Mouse (Mus musculus): ENCODE measurements around the gene Tfcp2l1. TPM values are rescaled to one million over a fixed set of nuclear protein-coding genes. Genes with fewer than 3 reads are reported as not detected.

Gene Tfcp2l1
- total and polyA plus RNA-seq, 3 experiments: 0.03 to 0.08 (median 0.04) TPM

DNA sequence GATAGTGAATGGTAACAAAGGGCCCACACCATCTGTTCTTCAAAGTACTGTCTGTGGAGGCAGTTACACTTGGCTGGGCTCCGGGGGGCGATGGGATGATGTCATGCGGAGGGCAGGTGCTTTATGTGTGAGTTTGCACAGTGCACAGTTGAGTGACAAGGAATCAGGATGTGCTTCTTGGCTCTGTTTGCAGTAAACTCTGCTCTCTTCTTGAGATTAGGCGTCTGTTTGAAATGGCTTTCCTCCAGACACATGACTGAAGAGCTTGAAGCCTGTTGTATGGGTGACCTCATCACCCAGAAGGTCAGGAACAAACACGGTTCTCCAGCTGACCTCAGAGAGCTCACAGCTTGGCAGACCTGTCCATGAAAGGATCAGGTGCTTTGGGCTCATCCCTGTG is 38.0 kb upstream of the Tfcp2l1 start:
- DNase-seq (ENCODE audit: extremely low read depth): no peak
- Histone ChIP-seq H3K9ac (ENCODE audit: insufficient read depth, low read depth) (no peak overlapping the region), H3K27ac (ENCODE audit: insufficient read depth, low read depth) (no peak overlapping the region), H3K36me3 (replicated peaks in 1 of 2; ENCODE audit: control insufficient read depth in 1 of 2, insufficient read depth in 1 of 2, low read length in 1 of 2) (peaks cover 46 to 54% of the 10 kb centered on the region in 2 experiments), H3K79me2 (replicated peaks; ENCODE audit: control insufficient read depth, extremely low read depth, insufficient read depth, poor library complexity, severe bottlenecking) (no peaks in the 10 kb centered on the region), H3K4me3 (replicated peaks in 1 of 3; ENCODE audit: low read depth in 2 of 3, low read length in 2 of 3, poor library complexity in 1 of 3) (no peak overlapping the region), H3K9me3 (replicated peaks; ENCODE audit: low read length) (no peaks in the 10 kb centered on the region), H3K4me1 (ENCODE audit: control insufficient read depth in 1 of 2, insufficient read depth in 2 of 2) (0 out of 4 replicates have a peak, but pooled peaks cover 0 to 3% of the 10 kb centered on the region in 2 experiments), H3K27me3 (replicated peaks) (no peaks in the 10 kb centered on the region), H3K4me2 (ENCODE audit: insufficient read depth, low read depth, poor library complexity, severe bottlenecking) (no peak overlapping the region)
- TF ChIP-seq MAZ (IDR thresholded peaks at IDR 0.05; ENCODE audit: low read depth, low read length) (no peak), POLR2AphosphoS2 (IDR thresholded peaks at IDR 0.05; ENCODE audit: low read depth, low read length) (no peak), RCOR1 (conservative IDR thresholded peaks at IDR 0.05; ENCODE audit: low read depth, low read length) (no peak), JUN (IDR thresholded peaks at IDR 0.05; ENCODE audit: insufficient read depth, low read depth, low read length) (no peak), MXI1 (IDR thresholded peaks at IDR 0.05; ENCODE audit: low read depth, low read length) (no peak), ZMIZ1 (IDR thresholded peaks at IDR 0.05; ENCODE audit: low read depth, low read length) (no peak), GABPA (IDR thresholded peaks at IDR 0.05; ENCODE audit: insufficient replicate concordance, low read depth, low read length) (no peak), CTCF (conservative IDR thresholded peaks at IDR 0.05 in 1 of 2, IDR thresholded peaks at IDR 0.05 in 1 of 2; ENCODE audit: low read depth in 2 of 2, low read length in 2 of 2) (no peak), CHD2 (IDR thresholded peaks at IDR 0.05; ENCODE audit: low read length) (no peak), MAX (IDR thresholded peaks at IDR 0.05; ENCODE audit: low read length) (no peak), NRF1 (IDR thresholded peaks at IDR 0.05; ENCODE audit: low read depth, low read length) (no peak), TBP (conservative IDR thresholded peaks at IDR 0.05; ENCODE audit: low read depth, low read length) (no peak)
- dilution Hi-C loops (cut with MboI; ENCODE audit: extremely low pct_ligation_motif_present, extremely low pct_unique_long_range_greater_than_20kb, low sequenced_read_pairs) (no loop called here), in situ Hi-C loops (cut with MboI; ENCODE audit: low pct_ligation_motif_present, low pct_unique_long_range_greater_than_20kb, low sequenced_read_pairs) (no loop called here)

DNA sequence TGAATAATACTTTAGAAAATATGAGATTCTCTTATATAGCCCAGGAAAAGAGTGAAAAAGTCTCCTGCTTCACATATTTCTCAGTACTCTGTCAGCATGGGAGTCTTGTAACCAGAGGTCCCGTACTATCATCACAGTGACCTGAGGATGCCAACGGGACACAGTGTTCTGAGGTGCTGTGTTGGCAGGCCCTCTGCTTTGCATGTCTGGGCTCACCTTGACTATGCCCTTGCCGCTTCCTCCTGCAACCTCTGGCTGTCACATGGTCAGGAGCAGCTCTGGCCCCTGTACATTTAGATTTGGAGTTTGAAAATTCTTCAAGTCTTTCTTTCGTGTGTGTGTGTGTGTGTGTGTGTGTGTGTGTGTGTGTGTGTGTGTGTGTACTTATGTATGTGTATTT is 34.8 kb upstream of the Tfcp2l1 start:
- Histone ChIP-seq H3K27me3 (replicated peaks) (no peaks in the 10 kb centered on the region), H3K4me1 (ENCODE audit: control insufficient read depth in 1 of 2, insufficient read depth in 2 of 2) (0 out of 4 replicates have a peak, but pooled peaks cover 0 to 3% of the 10 kb centered on the region in 2 experiments), H3K79me2 (replicated peaks; ENCODE audit: control insufficient read depth, extremely low read depth, insufficient read depth, poor library complexity, severe bottlenecking) (no peaks in the 10 kb centered on the region), H3K4me3 (replicated peaks in 1 of 3; ENCODE audit: low read depth in 2 of 3, low read length in 2 of 3, poor library complexity in 1 of 3) (no peak overlapping the region), H3K36me3 (replicated peaks in 1 of 2; ENCODE audit: control insufficient read depth in 1 of 2, insufficient read depth in 1 of 2, low read length in 1 of 2) (peaks cover 58 to 85% of the 10 kb centered on the region in 2 experiments), H3K9me3 (replicated peaks; ENCODE audit: low read length) (no peaks in the 10 kb centered on the region), H3K9ac (ENCODE audit: insufficient read depth, low read depth) (no peak overlapping the region), H3K4me2 (ENCODE audit: insufficient read depth, low read depth, poor library complexity, severe bottlenecking) (no peak overlapping the region), H3K27ac (ENCODE audit: insufficient read depth, low read depth) (no peak overlapping the region)
- dilution Hi-C loops (cut with MboI; ENCODE audit: extremely low pct_ligation_motif_present, extremely low pct_unique_long_range_greater_than_20kb, low sequenced_read_pairs) (no loop called here), in situ Hi-C loops (cut with MboI; ENCODE audit: low pct_ligation_motif_present, low pct_unique_long_range_greater_than_20kb, low sequenced_read_pairs) (no loop called here)
- no peak for DNase-seq (ENCODE audit: extremely low read depth)
- TF ChIP-seq RCOR1 (conservative IDR thresholded peaks at IDR 0.05; ENCODE audit: low read depth, low read length) (no peak), POLR2A (IDR thresholded peaks at IDR 0.05; ENCODE audit: low read depth, low read length) (no peak), RAD21 (IDR thresholded peaks at IDR 0.05; ENCODE audit: low read depth, low read length) (no peak), KAT2A (IDR thresholded peaks at IDR 0.05; ENCODE audit: insufficient replicate concordance, low read length) (no peak), JUN (IDR thresholded peaks at IDR 0.05; ENCODE audit: insufficient read depth, low read depth, low read length) (no peak), HCFC1 (IDR thresholded peaks at IDR 0.05; ENCODE audit: low read depth, low read length) (no peak), ELF1 (IDR thresholded peaks at IDR 0.05; ENCODE audit: low read depth, low read length) (no peak), NELFE (IDR thresholded peaks at IDR 0.05; ENCODE audit: low read depth, low read length) (no peak), SMC3 (IDR thresholded peaks at IDR 0.05; ENCODE audit: low read depth, low read length) (no peak), MAFK (IDR thresholded peaks at IDR 0.05; ENCODE audit: insufficient replicate concordance, low read length) (no peak), UBTF (IDR thresholded peaks at IDR 0.05; ENCODE audit: low read depth, low read length) (no peak), PAX5 (IDR thresholded peaks at IDR 0.05; ENCODE audit: low read length) (no peak), ETS1 (conservative IDR thresholded peaks at IDR 0.05; ENCODE audit: low read depth, low read length) (no peak)

All from CH12.LX (cell line).